Mouse (Mus musculus) gastrocnemius, postnatal 14 days (tissue): Measurements from ENCODE around the gene Dnah17. TPM values are rescaled to one million over a fixed set of nuclear protein-coding genes. Genes with fewer than 3 reads are reported as not detected.

ENCODE experiments used
- DNase-seq: peaks from one replicate; pipeline ENCODE4 v3.0.0; 2021; ENCODE audit warnings: mixed read lengths
- intact Hi-C: fragments of 180-260 bp; cut with DNase I; formaldehyde crosslinking; loops from one replicate; pipeline ENCODE4 v1.15.1; 2025; ENCODE audit warnings: low total_unique reads
- long read RNA-seq, 2 experiments: library from polyadenylated mRNA; stranded (forward); transcript quantifications; one replicate each; pipeline ENCODE4 v2.0.0; 2021
- total RNA-seq, 2 experiments: library from RNA; stranded (reverse); gene quantifications; 2 replicates each; pipeline ENCODE4 v1.2.3; 2021

Dnah17 gene
- total RNA-seq: under 1 TPM; 0.04 to 0.08 TPM
- long read RNA-seq, experiment 1: 0 reads
- long read RNA-seq, experiment 2: 0 reads

DNA sequence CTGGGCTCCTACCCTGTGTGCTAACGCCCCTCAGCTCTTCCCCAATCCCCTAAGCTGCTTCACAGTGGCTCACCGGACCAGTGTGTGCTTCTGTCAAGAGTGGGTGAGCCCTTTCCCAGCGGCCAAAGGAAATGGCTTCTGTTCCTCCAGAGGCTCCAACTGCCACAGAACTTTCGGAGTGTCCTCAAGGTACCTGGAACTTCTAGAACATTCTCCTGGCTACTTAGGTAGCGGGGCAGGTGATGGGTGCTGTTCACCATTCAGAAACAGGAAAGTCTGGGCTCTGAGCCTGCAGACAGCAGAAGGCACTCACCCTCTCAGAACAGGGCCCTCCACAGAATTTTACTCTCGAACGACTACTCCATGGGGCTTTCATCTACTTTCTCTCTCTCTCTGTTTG lies at the start of gene Dnah17:
TSS of gene Dnah17 (minus strand) at position 101 of the 400 bp plus-strand sequence.
- no peak for DNase-seq
- intact Hi-C loops: no loop called here

DNA sequence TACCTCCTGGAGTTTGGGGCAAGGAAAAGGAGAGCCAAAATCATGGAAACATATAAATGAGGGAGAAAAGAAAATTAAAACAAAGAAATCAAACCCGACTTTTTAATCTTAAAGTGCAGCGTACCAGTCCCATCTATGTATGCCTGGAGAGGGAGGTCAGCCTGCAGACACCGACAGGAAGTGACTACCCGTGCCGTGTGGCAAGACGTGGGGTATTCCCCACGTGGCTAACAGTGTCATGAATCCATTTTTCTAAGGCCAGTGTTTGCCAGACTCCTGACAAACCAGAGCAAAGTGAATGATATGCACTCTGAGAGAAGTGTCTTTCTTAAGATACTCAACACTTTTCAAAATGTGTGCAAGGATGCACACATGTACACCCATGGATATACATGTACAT lies 49.8 kb upstream of the Dnah17 start:
- DNase-seq: no peak
- intact Hi-C loops: loop anchor here (5.0 kb wide), 1 partner anchor 37 kb away; no protein-coding TSS in a partner anchor

DNA sequence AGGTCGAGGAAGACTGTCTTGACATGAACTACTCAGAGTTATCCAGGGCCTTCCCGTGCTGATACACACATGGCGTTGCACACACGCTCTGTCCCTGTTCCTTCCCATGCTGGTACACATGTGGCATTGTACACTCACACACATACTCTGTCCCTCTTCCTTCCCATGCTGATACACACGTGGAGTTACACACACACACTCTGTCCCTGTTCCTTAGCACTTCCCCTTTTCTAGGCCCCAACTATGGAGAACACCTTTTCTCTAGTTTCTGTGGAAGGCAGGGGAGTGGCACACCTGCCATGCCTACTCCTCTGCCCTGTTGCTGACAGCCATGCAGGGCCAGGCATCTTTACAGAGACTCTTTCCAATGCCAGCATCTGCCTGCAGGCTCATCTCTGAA lies 47.8 kb upstream of the Dnah17 start:
- intact Hi-C loops: no loop called here
- DNase-seq: no peak

GRCm38 (mm10) chr11:118174752-118175151 lies 44.3 kb upstream of the Dnah17 start:
- intact Hi-C loops: no loop called here
- DNase-seq: no peak

DNA sequence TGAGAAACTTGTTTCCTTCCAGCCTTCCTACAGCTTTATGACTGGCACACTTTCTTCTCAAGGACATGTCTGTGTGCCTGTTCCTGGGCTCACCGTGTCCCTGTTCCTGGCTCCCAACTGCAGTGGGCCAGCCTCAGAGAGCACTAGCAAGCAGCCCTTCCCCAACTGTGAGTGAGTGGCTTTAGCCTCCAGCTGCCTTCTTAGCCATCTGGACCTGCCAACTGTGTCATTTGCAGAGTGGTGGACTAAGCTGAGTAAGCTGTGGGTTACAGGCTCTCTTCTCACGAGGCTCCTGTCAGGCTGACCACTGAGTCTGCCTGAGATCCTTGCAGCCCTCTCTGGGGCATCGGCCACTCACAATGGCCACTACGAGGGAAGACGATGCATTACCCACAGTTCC lies 42.3 kb upstream of the Dnah17 start:
- intact Hi-C loops: no loop called here
- no peak for DNase-seq

DNA sequence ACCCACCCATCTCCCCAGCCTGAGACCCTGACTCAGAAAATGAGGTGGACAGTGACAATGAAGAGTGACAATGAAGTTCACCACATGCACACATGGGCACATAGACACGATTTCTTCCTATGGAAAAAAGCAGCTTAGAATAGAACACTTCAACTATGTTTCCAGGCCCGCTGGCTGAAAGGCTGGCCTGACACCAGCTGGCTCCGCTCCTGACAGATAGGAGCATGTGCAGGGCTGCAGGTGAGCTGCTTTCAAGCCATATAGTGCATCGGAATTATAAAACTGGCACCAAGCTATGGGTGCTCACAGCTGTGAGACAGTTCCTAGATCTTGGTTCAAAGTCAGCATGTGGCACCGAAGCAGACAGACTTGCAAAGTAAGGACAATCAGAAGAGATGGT lies 39.9 kb upstream of the Dnah17 start:
- intact Hi-C loops: no loop called here
- DNase-seq: no peak

- DNase-seq: no peak
- intact Hi-C loops: no loop called here
Measured at GRCm38 (mm10) chr11:118168714-118169113, 38.3 kb upstream of the Dnah17 start.

DNA sequence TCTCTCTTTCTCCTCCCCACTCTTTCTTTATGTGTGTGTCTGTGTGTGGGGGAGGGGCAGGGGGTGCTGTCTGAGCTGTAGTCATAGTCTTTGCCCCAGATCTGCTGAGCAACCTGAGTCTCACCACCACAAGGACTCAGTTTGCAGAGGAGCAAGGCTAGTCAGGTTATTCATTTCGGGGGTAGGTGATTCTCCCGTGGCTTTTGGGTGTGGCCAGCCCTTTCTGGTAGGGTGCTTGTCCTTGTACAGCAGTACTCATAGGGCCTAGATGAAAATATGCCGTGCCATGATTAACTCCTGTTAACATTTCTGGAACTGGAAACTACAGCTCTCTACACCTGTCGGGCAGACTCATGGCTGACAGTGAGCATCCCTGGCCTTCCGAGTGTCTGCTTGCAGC lies 36.2 kb upstream of the Dnah17 start:
- DNase-seq: no peak
- intact Hi-C loops: no loop called here

GRCm38 (mm10) chr11:118165681-118166080 lies 35.2 kb upstream of the Dnah17 start:
- intact Hi-C loops: no loop called here
- no peak for DNase-seq

DNA sequence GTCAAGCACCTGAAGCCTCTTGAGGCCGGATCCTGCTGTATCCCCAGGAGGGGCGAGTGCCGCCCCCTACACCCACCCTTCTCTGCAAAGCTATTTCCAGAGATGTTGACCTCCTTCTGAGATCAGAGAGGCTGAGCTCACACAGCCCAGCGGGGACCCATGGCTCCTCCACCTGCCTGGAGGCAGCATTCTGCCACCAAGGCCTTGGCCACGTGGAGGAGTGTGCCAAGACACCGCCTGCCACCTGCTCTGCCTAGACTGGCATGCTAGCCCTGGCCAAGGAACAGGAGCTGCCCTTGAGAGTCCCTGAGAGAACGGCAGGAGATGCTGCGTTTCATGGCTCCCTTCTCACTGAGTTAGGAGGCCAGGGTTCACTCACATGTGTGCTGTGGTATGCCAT lies 34.1 kb upstream of the Dnah17 start:
- intact Hi-C loops: no loop called here
- DNase-seq: no peak

DNA sequence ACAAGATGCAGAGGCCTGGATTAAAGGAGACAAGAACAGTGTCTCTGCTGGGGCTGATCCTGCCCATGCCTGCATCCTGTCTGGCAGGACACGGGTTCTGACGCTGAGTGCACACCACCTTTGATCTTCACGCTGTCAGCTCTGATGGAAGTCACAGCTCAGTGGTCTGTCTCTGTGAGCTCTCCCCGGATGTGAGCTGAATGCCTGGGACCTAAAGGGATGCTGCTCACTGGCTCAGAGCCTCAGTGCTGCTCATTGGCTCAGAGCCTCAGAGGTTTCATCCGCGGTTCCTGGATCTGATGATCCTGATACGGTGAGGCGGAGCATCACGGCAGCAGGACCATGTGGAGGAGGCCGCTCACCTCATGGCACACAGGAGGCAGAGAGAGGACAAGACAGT lies 31.8 kb upstream of the Dnah17 start:
- intact Hi-C loops: no loop called here
- DNase-seq: no peak

DNA sequence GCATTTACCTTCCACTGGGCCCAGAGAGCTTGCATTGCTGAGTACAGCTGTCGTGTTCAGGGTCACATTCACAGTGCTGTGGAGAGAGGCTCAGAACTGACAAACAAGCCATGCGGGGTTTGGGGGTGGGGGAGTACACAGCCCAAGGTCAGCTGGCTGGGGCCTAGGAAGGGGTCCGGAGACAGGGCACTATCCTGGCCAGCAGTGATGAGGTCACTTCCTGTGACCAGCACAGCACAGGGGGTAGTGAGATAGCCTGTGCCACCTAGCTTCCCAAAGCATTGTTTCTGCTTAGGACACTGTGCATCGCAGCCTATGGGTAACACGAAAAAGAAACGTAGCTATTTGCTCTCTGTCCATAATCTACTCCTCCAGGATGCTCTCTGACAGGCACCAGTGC lies 30.8 kb upstream of the Dnah17 start:
- DNase-seq: no peak
- intact Hi-C loops: no loop called here

DNA sequence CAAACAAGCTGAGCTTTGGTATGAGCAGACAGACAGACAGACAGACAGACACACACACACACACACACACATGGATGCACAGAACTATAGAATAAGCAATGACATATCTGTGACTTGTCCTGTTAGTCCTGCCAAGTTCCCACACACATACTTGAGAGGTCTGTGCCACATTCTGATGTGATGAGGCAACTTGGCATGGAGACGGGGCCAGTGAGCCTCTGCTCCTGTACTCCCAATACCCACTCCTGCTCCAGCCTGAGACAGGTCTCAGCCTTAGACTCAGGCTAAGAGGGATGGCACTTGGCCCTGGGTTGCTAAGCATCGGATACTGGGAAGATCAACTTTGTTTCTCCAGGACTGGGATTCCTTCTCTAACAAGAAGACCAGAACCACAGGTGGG lies 30.3 kb upstream of the Dnah17 start:
- intact Hi-C loops: no loop called here
- no peak for DNase-seq

DNA sequence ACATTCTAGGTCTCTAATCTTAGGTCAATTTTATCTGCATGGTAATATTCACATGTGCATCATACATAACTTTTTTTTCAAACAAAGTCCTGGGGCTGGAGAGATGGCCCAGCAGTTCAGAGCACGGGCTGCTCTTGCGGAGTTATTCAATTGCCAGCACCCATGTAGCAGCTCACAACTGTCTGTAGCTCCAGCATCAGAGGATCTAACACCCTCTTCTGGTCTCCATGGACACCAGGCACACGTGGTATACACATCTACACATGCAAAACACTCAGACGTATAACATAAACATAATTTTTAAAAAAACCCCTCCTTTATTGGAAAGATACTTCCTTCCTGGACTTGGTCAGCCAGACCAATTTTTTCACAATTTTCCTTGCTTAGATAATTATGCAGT lies 28.3 kb upstream of the Dnah17 start:
- intact Hi-C loops: no loop called here
- no peak for DNase-seq

DNA sequence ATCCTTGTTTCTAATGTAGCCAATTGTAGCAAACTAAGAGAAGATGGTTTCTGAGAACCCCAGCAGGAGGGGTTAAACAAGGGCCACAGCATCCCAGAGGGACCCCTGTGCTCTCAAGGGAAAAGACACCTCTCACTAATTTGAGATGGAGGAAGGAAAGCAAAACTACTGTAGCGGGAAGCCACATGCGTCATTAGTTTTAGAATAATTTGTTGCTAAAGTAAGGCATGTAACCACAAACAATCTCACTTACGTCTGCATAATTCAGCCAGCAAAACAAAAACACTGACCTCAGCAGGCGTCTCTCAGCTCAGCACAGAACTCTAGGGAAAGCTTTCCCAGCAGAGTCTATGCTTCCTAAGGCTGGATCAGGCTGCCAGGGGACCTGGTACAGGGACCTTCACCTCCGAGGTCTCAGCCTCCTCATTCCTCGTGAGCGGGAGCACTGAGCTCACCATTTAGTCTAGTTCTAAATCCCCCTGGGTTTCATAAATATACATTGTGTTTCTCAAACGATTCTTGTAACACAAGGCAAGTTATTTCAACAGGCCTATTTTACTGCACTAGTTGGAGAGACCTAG lies 26.1 kb upstream of the Dnah17 start:
- intact Hi-C loops: no loop called here
- no peak for DNase-seq

- intact Hi-C loops: no loop called here
- DNase-seq: no peak
Measured at GRCm38 (mm10) chr11:118152964-118153363, 22.5 kb upstream of the Dnah17 start.

GRCm38 (mm10) chr11:118151423-118152180 lies 21.2 kb upstream of the Dnah17 start:
- intact Hi-C loops: no loop called here
- DNase-seq: no peak

DNA sequence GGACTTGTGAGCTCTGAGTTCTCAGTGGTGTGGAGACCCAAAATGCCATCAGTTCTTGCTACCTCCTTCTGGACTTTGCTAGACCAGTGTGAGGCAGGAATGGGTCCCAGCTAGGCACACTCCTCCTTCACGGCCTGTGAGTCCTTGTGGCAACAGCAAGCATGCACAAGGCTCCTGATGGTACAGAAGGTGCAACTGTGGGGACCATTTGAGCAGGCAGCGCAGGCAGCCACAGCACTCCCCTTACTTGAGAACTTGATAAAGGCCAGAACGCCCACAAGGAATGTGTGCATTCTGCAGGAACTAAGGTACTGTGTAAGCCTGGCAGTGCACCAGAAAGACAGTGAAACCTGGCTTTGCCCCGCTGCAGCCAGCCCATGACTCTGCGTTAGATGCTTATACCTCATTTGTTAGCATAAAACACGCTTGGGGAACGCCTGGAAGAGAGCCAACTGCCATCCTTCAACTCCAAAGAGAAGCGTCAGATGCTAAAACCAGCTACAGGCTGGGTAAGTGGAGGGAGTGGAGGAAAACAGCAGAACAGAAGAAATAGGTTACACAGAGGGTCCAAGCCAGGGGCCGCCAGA lies 19.8 kb upstream of the Dnah17 start:
- DNase-seq: no peak
- intact Hi-C loops: no loop called here

DNA sequence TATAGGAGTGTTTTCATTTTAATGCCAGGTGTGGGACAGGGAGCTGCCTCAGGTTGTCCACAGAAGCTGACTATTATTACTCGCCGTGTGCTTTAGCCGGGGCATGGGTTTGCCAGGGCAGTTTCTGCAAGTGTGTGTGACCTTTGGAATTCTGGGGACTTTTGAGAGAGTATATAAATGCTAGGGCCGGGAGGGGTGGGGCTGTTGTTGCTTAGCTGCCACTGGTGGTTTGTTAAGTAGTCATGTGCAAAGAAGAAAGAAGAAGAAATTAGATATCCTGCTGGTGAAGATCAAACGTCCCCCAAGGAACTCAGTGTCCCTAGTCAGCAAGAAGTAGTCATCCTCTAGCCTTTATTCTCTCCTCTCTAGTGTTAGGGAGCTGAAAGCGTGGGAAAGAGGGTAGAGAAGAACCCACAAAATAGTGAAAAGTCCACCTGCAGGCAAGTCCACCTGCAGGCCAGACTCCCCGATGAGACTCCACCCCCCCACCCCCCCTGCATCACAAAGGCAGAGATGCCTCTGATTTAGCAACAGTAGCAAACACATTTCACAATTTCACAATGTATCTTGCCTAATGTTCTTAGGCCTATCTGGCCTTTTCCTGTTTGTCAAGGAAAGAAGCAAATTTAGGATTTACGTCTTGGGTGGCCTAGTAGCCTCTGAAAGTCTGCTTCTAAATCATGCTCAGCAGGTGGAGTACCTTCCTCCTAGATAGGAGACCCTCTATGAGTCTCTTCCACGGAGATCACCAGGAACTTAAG lies 17.6 kb upstream of the Dnah17 start:
- intact Hi-C loops: no loop called here
- DNase-seq: no peak

- intact Hi-C loops: no loop called here
- DNase-seq: no peak
Measured at GRCm38 (mm10) chr11:118146446-118146845, 16.0 kb upstream of the Dnah17 start.
